Comparison of ENCODE assay signal across 8 mouse cellular contexts in genomic region chr13:36734731-36735571, GRCm38 (mm10). TPM values are rescaled to one million over a fixed set of nuclear protein-coding genes. Genes with fewer than 3 reads are reported as not detected.
DNase-seq lines count a peak whose midpoint lies in the region; ATAC-seq lines count a peak whose summit lies in the region.

Gene Nrn1, minus strand, starts transcription at chr13:36735131.

- H3K4me2 ChIP-seq in forebrain, embryonic 14.5 days (ENCODE audit: low read length), result peak within 1 kb of the TSS; percentile 70
- peak within 1 kb of the TSS; percentile 76 for H3K4me2 ChIP-seq in midbrain, embryonic 14.5 days (ENCODE audit: low read length)

- WGBS in forebrain, embryonic 14.5 days, result 1% methylated on average over 50 of the region's 50 CpGs
- WGBS in midbrain, embryonic 14.5 days, result under 1% methylated on average over 50 of the region's 50 CpGs

- H3K9ac ChIP-seq in forebrain, embryonic 14.5 days (ENCODE audit: low read length), result peak within 1 kb of the TSS; percentile 82
- H3K9ac ChIP-seq in midbrain, embryonic 14.5 days (replicated peaks; ENCODE audit: low read length), result peak within 1 kb of the TSS; percentile 84

- peak within 1 kb of the TSS; percentile 94 for H3K27ac ChIP-seq in forebrain, embryonic 14.5 days (ENCODE audit: low read depth, low read length)
- H3K27ac ChIP-seq in midbrain, embryonic 14.5 days (replicated peaks; ENCODE audit: low read depth, low read length), result peak within 1 kb of the TSS; percentile 96

- peak within 1 kb of the TSS; percentile 89 for H3K4me3 ChIP-seq in megakaryocyte, embryonic 14.5 days (replicated peaks)
- peak within 1 kb of the TSS; percentile 49 for H3K4me3 ChIP-seq in forebrain, embryonic 14.5 days (ENCODE audit: low read depth, low read length)
- peak within 1 kb of the TSS; percentile 56 for H3K4me3 ChIP-seq in midbrain, embryonic 14.5 days (replicated peaks; ENCODE audit: low read depth, low read length)

- peaks cover 11% of the 10 kb centered on the region; the same call in 1 of the 2 replicates for H3K9me3 ChIP-seq in megakaryocyte, embryonic 14.5 days
- no peaks in the 10 kb centered on the region for H3K9me3 ChIP-seq in forebrain, embryonic 14.5 days (replicated peaks; ENCODE audit: control insufficient read depth, low read length)
- no peaks in the 10 kb centered on the region for H3K9me3 ChIP-seq in midbrain, embryonic 14.5 days (ENCODE audit: control insufficient read depth, low read length)

- no peaks in the 10 kb centered on the region for H3K36me3 ChIP-seq in megakaryocyte, embryonic 14.5 days (replicated peaks; ENCODE audit: low read length)
- no peaks in the 10 kb centered on the region for H3K36me3 ChIP-seq in forebrain, embryonic 14.5 days (ENCODE audit: control insufficient read depth, insufficient read depth, low read length)
- H3K36me3 ChIP-seq in midbrain, embryonic 14.5 days (ENCODE audit: control insufficient read depth, insufficient read depth, low read length), result no peaks in the 10 kb centered on the region

- ATAC-seq in megakaryocyte, adult 5-6 weeks (ENCODE audit: poor library complexity, severe bottlenecking), result no peak
- ATAC-seq in forebrain, embryonic 14.5 days, result peak; percentile 43
- peak; percentile 36; the same call in 1 of the 2 replicates for ATAC-seq in midbrain, embryonic 14.5 days (ENCODE audit: low FRiP score, low TSS enrichment)

- H3K27me3 ChIP-seq in megakaryocyte, embryonic 14.5 days (replicated peaks), result peaks cover 87% of the 10 kb centered on the region
- peaks cover 18% of the 10 kb centered on the region for H3K27me3 ChIP-seq in forebrain, embryonic 14.5 days (replicated peaks; ENCODE audit: control insufficient read depth, insufficient read depth, low read length)
- peaks cover 17% of the 10 kb centered on the region for H3K27me3 ChIP-seq in midbrain, embryonic 14.5 days (ENCODE audit: control insufficient read depth, insufficient read depth, low read length)

- peak; percentile 86 for DNase-seq in cerebellum, adult 11-12 months
- DNase-seq in forebrain, embryonic 14.5 days (ENCODE audit: low spot score), result peak; percentile 76
- DNase-seq in layer of hippocampus, adult 9-11 months, result peak; percentile 67
- peak; percentile 80 for DNase-seq in midbrain, embryonic 14.5 days
- DNase-seq in Muller cell, postnatal 12 days (ENCODE audit: inconsistent ontology term), result no peak
- DNase-seq in adrenal gland, postnatal 25 days, result no peak

- H3K4me1 ChIP-seq in megakaryocyte, embryonic 14.5 days, result peaks cover 44% of the 10 kb centered on the region
- no peaks in the 10 kb centered on the region for H3K4me1 ChIP-seq in forebrain, embryonic 14.5 days (ENCODE audit: control insufficient read depth, insufficient read depth, low read length)
- peaks cover 4% of the 10 kb centered on the region; the same call in 1 of the 2 replicates for H3K4me1 ChIP-seq in midbrain, embryonic 14.5 days (ENCODE audit: control insufficient read depth, insufficient read depth, low read length)

RNA-seq across cellular contexts. Expression of gene Nrn1, which starts in this region (rescaled TPM):
- 0.57 TPM in 1 of 2 replicates, not detected in the other for polyA plus RNA-seq in megakaryocyte, embryonic 14.5 days (2012; ENCODE audit: insufficient read depth, low replicate concordance)
- not detected in 2 replicates for total RNA-seq in megakaryocyte, adult 5-6 weeks (2015)
- total RNA-seq in megakaryocyte, adult 5-6 weeks (2017), result not detected in 2 replicates
- polyA plus RNA-seq in forebrain, embryonic 14.5 days (2014; fragmentation: Nextera tagmentation; extraction: Ambion mirVana), result 56.5 and 58.6 TPM in 2 replicates
- polyA plus RNA-seq in midbrain, embryonic 14.5 days (2014; fragmentation: Nextera tagmentation; extraction: Ambion mirVana), result 80.6 and 81.1 TPM in 2 replicates
- total RNA-seq in adrenal gland, postnatal 25 days (2021), result 5.3 and 5.9 TPM in 2 replicates

Comparison
In these comparisons a context has a peak if more than half of its experiments do, and no peak if none do; other contexts are left out.
1. RNA of gene Nrn1 (polyA plus RNA-seq): 80.6 to 81.1 TPM in midbrain, embryonic 14.5 days and 56.5 to 58.6 TPM in forebrain, embryonic 14.5 days; 0.57 TPM in megakaryocyte, embryonic 14.5 days; every median in the first group is over 10 times any median in the second.
2. DNase-seq: peak in cerebellum, adult 11-12 months (single experiment), forebrain, embryonic 14.5 days (single experiment), layer of hippocampus, adult 9-11 months (single experiment) and midbrain, embryonic 14.5 days (single experiment); none in Muller cell, postnatal 12 days (single experiment) and adrenal gland, postnatal 25 days (single experiment).
3. Peak in every context shown above with its lines, with median percentiles within 50 percentile points of each other: H3K4me3 ChIP-seq.